Mouse (Mus musculus): ENCODE data around the gene Bmp2k. TPM values are rescaled to one million over a fixed set of nuclear protein-coding genes. Genes with fewer than 3 reads are reported as not detected.

Bmp2k gene
- polyA plus RNA-seq, 1 experiment: 5.9 TPM

GRCm38 (mm10) chr5:96981987-96982386 is 15.5 kb upstream of the Bmp2k start:
- Histone ChIP-seq H3K4me3 (ENCODE audit: insufficient read depth, poor library complexity, severe bottlenecking) (no peak overlapping the region), H3K36me3 (ENCODE audit: control insufficient read depth, insufficient read depth) (no peaks in the 10 kb centered on the region), H3K27me3 (ENCODE audit: control insufficient read depth, insufficient read depth, insufficient read length) (no peaks in the 10 kb centered on the region), H3K79me2 (ENCODE audit: control insufficient read depth, insufficient read depth) (no peaks in the 10 kb centered on the region), H3ac (ENCODE audit: control insufficient read depth, insufficient read length, low read depth) (no peak overlapping the region), H3K79me3 (ENCODE audit: low read depth) (no peaks in the 10 kb centered on the region)
- no peak for TF ChIP-seq MYOG (IDR thresholded peaks at IDR 0.05; ENCODE audit: control insufficient read depth, extremely low read depth, insufficient read length)
- no peak for TF ChIP-seq CTCF (IDR thresholded peaks at IDR 0.05; ENCODE audit: control insufficient read depth, insufficient read depth, insufficient read length)
- TF ChIP-seq MYOD1 (IDR thresholded peaks at IDR 0.05; ENCODE audit: control insufficient read depth, insufficient read length, low read depth): no peak

DNA sequence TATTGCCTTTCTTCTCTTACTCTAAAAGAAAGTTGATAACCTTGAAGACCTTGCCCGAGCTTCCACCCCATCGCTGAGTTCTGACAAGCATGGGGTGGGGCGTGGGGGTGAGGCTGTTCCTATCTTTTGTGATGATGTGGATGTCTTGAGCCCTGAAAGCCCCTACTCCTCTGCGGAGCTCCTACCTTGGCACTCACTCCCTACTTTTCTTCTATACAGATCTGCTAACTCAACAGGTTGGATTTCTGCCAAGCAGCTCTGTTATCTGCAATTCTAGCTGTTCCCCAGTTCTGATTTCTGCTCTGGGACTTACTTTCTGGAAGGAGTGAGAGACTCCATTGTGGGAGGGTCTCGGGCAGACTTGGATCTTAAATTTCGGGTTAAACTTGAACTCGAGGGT is 14.3 kb upstream of the Bmp2k start:
- Histone ChIP-seq H3ac (ENCODE audit: control insufficient read depth, insufficient read length, low read depth) (no peak overlapping the region), H3K79me2 (ENCODE audit: control insufficient read depth, insufficient read depth) (no peaks in the 10 kb centered on the region), H3K27me3 (ENCODE audit: control insufficient read depth, insufficient read depth, insufficient read length) (no peaks in the 10 kb centered on the region), H3K4me3 (ENCODE audit: insufficient read depth, poor library complexity, severe bottlenecking) (no peak overlapping the region), H3K79me3 (ENCODE audit: low read depth) (no peaks in the 10 kb centered on the region), H3K36me3 (ENCODE audit: control insufficient read depth, insufficient read depth) (no peaks in the 10 kb centered on the region)
- no peak for TF ChIP-seq FOSL1 (IDR thresholded peaks at IDR 0.05; ENCODE audit: insufficient read depth, low read length, poor library complexity, severe bottlenecking)
- no peak for TF ChIP-seq CTCF (IDR thresholded peaks at IDR 0.05; ENCODE audit: control insufficient read depth, insufficient read depth, insufficient read length)
- TF ChIP-seq CEBPB (IDR thresholded peaks at IDR 0.05; ENCODE audit: low read depth): no peak
- no peak for TF ChIP-seq MAX (IDR thresholded peaks at IDR 0.05)
- no peak for TF ChIP-seq MYOD1 (IDR thresholded peaks at IDR 0.05; ENCODE audit: control insufficient read depth, insufficient read length, low read depth)
- TF ChIP-seq USF1 (IDR thresholded peaks at IDR 0.05; ENCODE audit: low read depth): no peak
- TF ChIP-seq MYOG (IDR thresholded peaks at IDR 0.05; ENCODE audit: control insufficient read depth, extremely low read depth, insufficient read length): no peak

GRCm38 (mm10) chr5:96986850-96987249 is 10.6 kb upstream of the Bmp2k start:
- no peaks in the 10 kb centered on the region for H3K27me3 ChIP-seq (ENCODE audit: control insufficient read depth, insufficient read depth, insufficient read length)
- H3ac ChIP-seq (ENCODE audit: control insufficient read depth, insufficient read length, low read depth): no peak overlapping the region
- TF ChIP-seq MAX (IDR thresholded peaks at IDR 0.05): no peak
- TF ChIP-seq USF1 (IDR thresholded peaks at IDR 0.05; ENCODE audit: low read depth): no peak
- TF ChIP-seq MYOD1 (IDR thresholded peaks at IDR 0.05; ENCODE audit: control insufficient read depth, insufficient read length, low read depth): no peak
- TF ChIP-seq CEBPB (IDR thresholded peaks at IDR 0.05; ENCODE audit: low read depth): no peak
- TF ChIP-seq FOSL1 (IDR thresholded peaks at IDR 0.05; ENCODE audit: insufficient read depth, low read length, poor library complexity, severe bottlenecking): no peak

GRCm38 (mm10) chr5:96988880-96989279 is 8.6 kb upstream of the Bmp2k start:
- Histone ChIP-seq H3K79me2 (ENCODE audit: control insufficient read depth, insufficient read depth) (no peaks in the 10 kb centered on the region), H3K4me3 (ENCODE audit: insufficient read depth, poor library complexity, severe bottlenecking) (no peak overlapping the region), H3K79me3 (ENCODE audit: low read depth) (no peaks in the 10 kb centered on the region), H3ac (ENCODE audit: control insufficient read depth, insufficient read length, low read depth) (no peak overlapping the region), H3K27me3 (ENCODE audit: control insufficient read depth, insufficient read depth, insufficient read length) (no peaks in the 10 kb centered on the region), H3K36me3 (ENCODE audit: control insufficient read depth, insufficient read depth) (no peaks in the 10 kb centered on the region)
- TF ChIP-seq MYOG (IDR thresholded peaks at IDR 0.05; ENCODE audit: control insufficient read depth, extremely low read depth, insufficient read length): no peak
- TF ChIP-seq CTCF (IDR thresholded peaks at IDR 0.05; ENCODE audit: control insufficient read depth, insufficient read depth, insufficient read length): no peak
- no peak for TF ChIP-seq CEBPB (IDR thresholded peaks at IDR 0.05; ENCODE audit: low read depth)
- TF ChIP-seq MAX (IDR thresholded peaks at IDR 0.05): no peak
- no peak for TF ChIP-seq FOSL1 (IDR thresholded peaks at IDR 0.05; ENCODE audit: insufficient read depth, low read length, poor library complexity, severe bottlenecking)
- TF ChIP-seq USF1 (IDR thresholded peaks at IDR 0.05; ENCODE audit: low read depth): no peak
- no peak for TF ChIP-seq MYOD1 (IDR thresholded peaks at IDR 0.05; ENCODE audit: control insufficient read depth, insufficient read length, low read depth)

More at GRCm38 (mm10) chr5:96986850-96987249, 10.6 kb upstream of the Bmp2k start:
- Histone ChIP-seq H3K79me2 (ENCODE audit: control insufficient read depth, insufficient read depth) (no peaks in the 10 kb centered on the region), H3K79me3 (ENCODE audit: low read depth) (no peaks in the 10 kb centered on the region), H3K36me3 (ENCODE audit: control insufficient read depth, insufficient read depth) (no peaks in the 10 kb centered on the region), H3K4me3 (ENCODE audit: insufficient read depth, poor library complexity, severe bottlenecking) (no peak overlapping the region)

DNA sequence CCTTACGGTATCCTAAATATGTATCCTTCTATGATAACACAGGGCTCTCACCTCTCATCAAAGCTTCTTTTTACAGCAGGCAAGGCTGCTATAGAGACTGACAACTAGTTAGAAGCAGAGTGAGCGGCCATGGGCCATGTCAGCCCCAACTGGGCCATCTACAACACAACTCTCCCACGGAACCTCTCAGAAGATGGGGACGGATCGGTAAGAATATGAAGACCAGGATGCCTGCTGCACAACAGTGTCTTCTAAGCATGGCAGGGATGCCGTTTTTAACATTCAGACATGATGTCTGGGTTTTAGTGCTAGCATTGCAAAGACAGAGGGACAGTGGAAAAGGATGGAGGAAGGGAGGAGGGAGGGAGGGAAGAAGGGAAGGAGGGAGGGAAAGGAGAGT is 6.3 kb upstream of the Bmp2k start:
- no peaks in the 10 kb centered on the region for H3K79me2 ChIP-seq (ENCODE audit: control insufficient read depth, insufficient read depth)
- H3K79me3 ChIP-seq (ENCODE audit: low read depth): no peaks in the 10 kb centered on the region
- no peaks in the 10 kb centered on the region for H3K36me3 ChIP-seq (ENCODE audit: control insufficient read depth, insufficient read depth)
- H3K4me3 ChIP-seq (ENCODE audit: insufficient read depth, poor library complexity, severe bottlenecking): no peak overlapping the region
- H3ac ChIP-seq (ENCODE audit: control insufficient read depth, insufficient read length, low read depth): no peak overlapping the region
- TF ChIP-seq MYOD1 (IDR thresholded peaks at IDR 0.05; ENCODE audit: control insufficient read depth, insufficient read length, low read depth) (no peak), CEBPB (IDR thresholded peaks at IDR 0.05; ENCODE audit: low read depth) (no peak), CTCF (IDR thresholded peaks at IDR 0.05; ENCODE audit: control insufficient read depth, insufficient read depth, insufficient read length) (no peak), USF1 (IDR thresholded peaks at IDR 0.05; ENCODE audit: low read depth) (no peak), MYOG (IDR thresholded peaks at IDR 0.05; ENCODE audit: control insufficient read depth, extremely low read depth, insufficient read length) (no peak), MAX (IDR thresholded peaks at IDR 0.05) (no peak), FOSL1 (IDR thresholded peaks at IDR 0.05; ENCODE audit: insufficient read depth, low read length, poor library complexity, severe bottlenecking) (no peak)
- no peaks in the 10 kb centered on the region for H3K27me3 ChIP-seq (ENCODE audit: control insufficient read depth, insufficient read depth, insufficient read length)

- no peak overlapping the region for H3ac ChIP-seq (ENCODE audit: control insufficient read depth, insufficient read length, low read depth)
- H3K27me3 ChIP-seq (ENCODE audit: control insufficient read depth, insufficient read depth, insufficient read length): no peaks in the 10 kb centered on the region
- no peaks in the 10 kb centered on the region for H3K79me2 ChIP-seq (ENCODE audit: control insufficient read depth, insufficient read depth)
- no peaks in the 10 kb centered on the region for H3K79me3 ChIP-seq (ENCODE audit: low read depth)
- TF ChIP-seq CEBPB (IDR thresholded peaks at IDR 0.05; ENCODE audit: low read depth) (no peak), MAX (IDR thresholded peaks at IDR 0.05) (no peak), MYOG (IDR thresholded peaks at IDR 0.05; ENCODE audit: control insufficient read depth, extremely low read depth, insufficient read length) (no peak), MYOD1 (IDR thresholded peaks at IDR 0.05; ENCODE audit: control insufficient read depth, insufficient read length, low read depth) (no peak), CTCF (IDR thresholded peaks at IDR 0.05; ENCODE audit: control insufficient read depth, insufficient read depth, insufficient read length) (no peak), USF1 (IDR thresholded peaks at IDR 0.05; ENCODE audit: low read depth) (no peak), FOSL1 (IDR thresholded peaks at IDR 0.05; ENCODE audit: insufficient read depth, low read length, poor library complexity, severe bottlenecking) (no peak)
- H3K4me3 ChIP-seq (ENCODE audit: insufficient read depth, poor library complexity, severe bottlenecking): no peak overlapping the region
- H3K36me3 ChIP-seq (ENCODE audit: control insufficient read depth, insufficient read depth): no peaks in the 10 kb centered on the region
Measured at GRCm38 (mm10) chr5:96992651-96993050, 4.8 kb upstream of the Bmp2k start.

Measured in C2C12 (cell line).